Mouse (Mus musculus): Measurements from ENCODE around the gene Ins2.
A peak's percentile ranks its signal among the peaks of the same experiment; 100 is the strongest.

Ins2 gene

GRCm38 (mm10) chr7:142743281-142743680 lies at the start of gene Ins2:
TSS of gene Ins2 (minus strand) at chr7:142743381.
- no peak for DNase-seq (ENCODE audit: low read depth)

GRCm38 (mm10) chr7:142792650-142793275 lies 49.6 kb upstream of the Ins2 start:
- DNase-seq (ENCODE audit: low read depth): no peak

- DNase-seq (ENCODE audit: low read depth): no peak
Observed at GRCm38 (mm10) chr7:142789667-142790066, 46.5 kb upstream of the Ins2 start.

DNA sequence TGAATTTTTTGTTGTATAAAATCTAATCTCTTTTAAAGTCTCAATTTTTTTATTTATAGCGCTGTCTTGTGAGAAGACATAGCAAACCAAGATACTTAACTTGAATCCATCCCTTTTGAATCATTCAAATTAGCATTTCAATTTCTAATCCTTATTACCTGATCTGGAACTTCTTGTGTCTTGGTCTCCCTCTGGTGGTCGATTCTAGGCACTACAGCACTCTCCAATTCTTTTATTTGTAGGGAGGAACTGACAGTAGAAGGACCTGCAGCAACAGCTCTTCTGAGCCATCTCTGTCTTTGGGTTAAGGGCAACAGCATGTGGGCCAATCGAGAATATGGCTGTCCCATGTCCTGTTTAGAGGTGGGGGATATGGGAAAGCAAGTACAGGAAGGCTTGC lies 5.4 kb downstream of the Ins2 start:
- DNase-seq (ENCODE audit: low read depth): peak; percentile 33

- peak; percentile 23 for DNase-seq (ENCODE audit: low read depth)
Observed at GRCm38 (mm10) chr7:142736943-142737490, 6.2 kb downstream of the Ins2 start.

GRCm38 (mm10) chr7:142725973-142726372 lies 17.2 kb downstream of the Ins2 start:
- DNase-seq (ENCODE audit: low read depth): no peak

GRCm38 (mm10) chr7:142720725-142721124 lies 22.5 kb downstream of the Ins2 start:
- DNase-seq (ENCODE audit: low read depth): peak; percentile 9

- peak; percentile 23 for DNase-seq (ENCODE audit: low read depth)
Observed at GRCm38 (mm10) chr7:142714783-142715498, 28.2 kb downstream of the Ins2 start.

GRCm38 (mm10) chr7:142706873-142707272 lies 36.3 kb downstream of the Ins2 start:
- DNase-seq (ENCODE audit: low read depth): no peak

DNA sequence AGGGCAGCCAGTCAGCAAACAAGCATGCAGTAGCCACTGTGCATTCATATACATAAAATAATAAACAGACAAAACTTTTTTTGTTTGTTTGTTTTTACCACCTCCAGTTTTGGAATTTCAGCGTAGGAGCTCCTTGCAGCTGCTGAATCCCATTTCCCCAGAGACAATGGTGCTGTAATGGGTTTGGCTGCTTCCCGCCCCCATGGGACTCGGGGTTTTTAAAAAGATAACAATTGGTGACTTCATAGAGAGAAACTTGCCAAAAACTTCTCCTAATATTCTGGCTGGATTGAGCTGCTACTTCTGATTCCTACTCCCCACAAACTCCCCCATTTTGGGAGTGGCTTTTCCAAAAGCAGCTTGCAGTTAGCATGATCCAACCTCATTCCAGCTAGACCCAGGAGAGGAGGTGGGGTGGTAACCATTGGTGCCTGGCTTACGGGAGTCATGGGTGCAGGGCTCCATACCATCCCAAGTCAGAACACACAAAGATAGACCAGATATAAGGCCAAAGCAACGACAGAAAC lies 43.8 kb downstream of the Ins2 start:
- DNase-seq (ENCODE audit: low read depth): no peak

GRCm38 (mm10) chr7:142678611-142679010 lies 64.6 kb downstream of the Ins2 start:
- no peak for DNase-seq (ENCODE audit: low read depth)

DNA sequence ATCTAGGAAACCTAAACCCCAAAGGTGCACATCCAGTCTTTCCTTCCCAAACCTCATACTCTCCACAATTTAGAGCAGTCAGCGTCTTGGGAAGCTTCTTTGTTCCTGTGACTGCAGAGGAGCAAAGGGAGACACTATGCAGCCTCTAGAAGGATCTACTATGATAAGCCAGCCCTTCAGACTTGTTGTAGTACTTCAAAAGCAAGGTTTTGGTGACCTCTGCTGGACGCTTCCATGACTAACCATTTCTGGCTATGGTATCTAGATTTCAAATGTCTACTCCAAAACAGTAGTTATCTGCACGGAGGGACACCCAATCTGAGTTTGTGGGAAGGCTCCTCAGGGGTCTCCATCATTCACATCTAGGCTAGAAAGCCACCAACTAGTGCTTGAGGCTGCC lies 67.5 kb downstream of the Ins2 start:
- peak; percentile 59 for DNase-seq (ENCODE audit: low read depth)

DNA sequence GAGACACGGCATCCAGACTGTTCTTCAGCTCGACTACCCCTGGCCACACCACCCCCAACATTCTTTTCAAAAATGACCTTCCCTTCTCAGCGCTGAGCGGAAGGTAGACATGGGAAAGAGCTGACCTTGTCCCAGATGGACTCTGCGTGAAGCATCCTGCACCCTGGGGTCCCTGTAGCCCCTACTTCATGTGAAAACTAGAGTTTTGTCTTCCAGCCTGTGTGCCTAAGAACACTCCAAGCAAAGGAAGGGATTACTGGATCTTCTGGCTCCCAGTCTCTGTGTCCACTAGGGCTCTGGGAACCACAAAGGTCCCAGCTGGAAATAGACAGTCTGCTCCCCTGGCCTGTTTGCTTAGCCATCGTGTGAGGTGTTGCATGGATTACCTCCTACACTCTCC lies 68.0 kb downstream of the Ins2 start:
- DNase-seq (ENCODE audit: low read depth): no peak

GRCm38 (mm10) chr7:142672120-142672519 lies 71.1 kb downstream of the Ins2 start:
- peak; percentile 14 for DNase-seq (ENCODE audit: low read depth)

DNA sequence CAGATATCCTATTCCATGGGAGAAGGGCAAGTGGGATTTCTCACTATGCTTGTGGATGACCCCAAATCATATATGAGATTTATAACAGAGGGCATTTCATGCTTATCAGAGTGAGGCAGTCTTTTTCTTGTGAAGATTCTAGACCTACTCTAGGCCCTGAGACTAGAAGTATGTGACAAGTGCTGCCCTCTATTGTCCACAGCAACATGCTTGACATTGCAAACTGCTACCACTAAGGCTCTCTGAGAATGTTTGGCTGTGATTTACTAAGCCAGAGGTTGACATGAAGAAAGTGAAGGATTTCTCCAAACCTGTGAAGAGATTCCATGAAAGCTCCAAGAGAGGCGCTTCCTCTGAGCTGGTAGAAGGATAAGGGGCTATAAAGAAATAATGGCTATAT lies 72.1 kb downstream of the Ins2 start:
- DNase-seq (ENCODE audit: low read depth): no peak

DNA sequence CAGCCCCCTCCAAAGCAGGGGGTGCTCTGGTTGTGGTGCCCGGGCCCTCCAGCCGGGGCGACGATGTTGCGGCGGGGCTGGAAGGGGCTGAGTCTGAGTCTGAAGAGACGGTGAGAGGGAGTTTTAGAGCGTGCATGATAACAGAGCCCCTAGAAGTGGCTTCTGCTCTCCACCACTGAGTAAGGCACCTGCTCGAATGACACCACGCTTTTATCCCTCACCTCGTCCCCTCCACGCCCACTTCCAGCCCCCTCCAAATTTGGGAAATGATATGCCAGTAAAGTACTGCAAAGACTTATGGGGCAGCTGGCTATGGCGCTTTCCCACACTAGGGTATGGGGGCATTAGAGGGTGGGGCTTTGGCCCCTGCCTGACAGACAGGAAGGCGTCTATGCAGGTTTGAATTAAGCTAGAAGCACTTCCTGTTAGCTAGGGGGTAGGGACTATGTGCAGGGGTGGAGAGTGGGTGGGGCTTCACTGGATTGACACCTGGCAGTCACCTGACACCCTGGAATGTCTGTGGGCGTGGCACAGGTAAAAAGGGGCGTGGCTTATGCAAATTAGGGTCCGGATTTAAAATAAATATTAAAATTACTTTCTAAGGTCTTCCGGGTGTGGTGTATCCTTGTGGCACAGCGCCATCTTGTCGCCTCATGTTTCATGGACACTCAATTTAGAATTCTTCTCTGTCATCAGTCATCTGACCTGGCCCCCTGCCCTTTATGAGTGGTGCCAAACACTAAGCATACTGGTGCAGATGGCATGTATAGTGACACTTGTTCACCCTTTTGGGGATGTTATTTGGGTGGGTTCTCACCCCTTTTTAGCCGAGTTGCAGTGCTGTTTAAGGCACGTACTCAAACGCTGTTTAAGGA lies 73.2 kb downstream of the Ins2 start, which contains the start of gene Gm49394:
Gene Gm49394, minus strand, starts transcription at position 192 of the 875 bp plus-strand sequence.
- no peak for DNase-seq (ENCODE audit: low read depth)

GRCm38 (mm10) chr7:142668328-142668727 lies 74.9 kb downstream of the Ins2 start:
- DNase-seq (ENCODE audit: low read depth): no peak

GRCm38 (mm10) chr7:142667521-142667920 lies 75.7 kb downstream of the Ins2 start:
- no peak for DNase-seq (ENCODE audit: low read depth)

- DNase-seq (ENCODE audit: low read depth): no peak
Observed at GRCm38 (mm10) chr7:142666659-142667058, 76.5 kb downstream of the Ins2 start, which contains the start of gene Igf2. TSS of gene Igf2 (minus strand) at chr7:142666816.

DNA sequence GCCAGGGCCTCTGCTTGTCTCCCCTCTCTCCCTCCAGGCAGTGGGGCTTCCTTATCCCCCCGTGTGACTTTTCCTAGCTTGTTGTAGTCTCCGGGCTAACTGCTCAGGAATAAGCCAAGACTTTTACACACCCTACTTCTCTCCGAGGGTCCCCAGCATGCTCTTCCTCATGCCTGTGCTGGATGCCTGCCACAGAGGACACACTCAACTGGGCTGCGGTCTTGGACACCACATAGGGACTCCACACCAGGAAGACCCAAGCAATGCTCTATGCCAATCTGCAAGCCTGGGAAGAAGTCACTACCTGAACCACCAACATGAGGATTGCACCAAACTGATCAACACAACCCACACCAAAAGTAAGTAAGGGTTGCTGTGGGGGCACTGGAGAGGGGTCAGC lies 77.1 kb downstream of the Ins2 start:
- DNase-seq (ENCODE audit: low read depth): no peak

DNA sequence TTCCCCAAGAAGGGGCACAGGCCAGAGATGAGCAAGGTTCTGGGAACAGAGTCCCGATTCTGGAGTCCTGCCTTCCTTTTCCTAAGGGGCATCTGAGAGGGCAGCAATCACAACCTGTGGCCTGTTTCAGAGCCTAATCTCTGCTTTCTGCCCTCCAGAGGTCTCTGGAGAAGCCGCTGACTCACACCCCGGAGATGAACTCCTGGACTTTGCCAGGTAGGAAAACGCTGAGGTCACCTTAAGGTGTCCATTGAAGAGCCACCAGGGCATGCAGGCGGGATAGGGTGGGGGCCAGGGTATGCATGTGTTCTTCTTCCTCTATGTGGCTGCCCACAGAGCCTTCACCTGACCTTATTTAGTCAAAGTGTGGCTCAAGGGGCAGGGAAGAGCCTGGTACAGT lies 77.8 kb downstream of the Ins2 start:
- no peak for DNase-seq (ENCODE audit: low read depth)

DNA sequence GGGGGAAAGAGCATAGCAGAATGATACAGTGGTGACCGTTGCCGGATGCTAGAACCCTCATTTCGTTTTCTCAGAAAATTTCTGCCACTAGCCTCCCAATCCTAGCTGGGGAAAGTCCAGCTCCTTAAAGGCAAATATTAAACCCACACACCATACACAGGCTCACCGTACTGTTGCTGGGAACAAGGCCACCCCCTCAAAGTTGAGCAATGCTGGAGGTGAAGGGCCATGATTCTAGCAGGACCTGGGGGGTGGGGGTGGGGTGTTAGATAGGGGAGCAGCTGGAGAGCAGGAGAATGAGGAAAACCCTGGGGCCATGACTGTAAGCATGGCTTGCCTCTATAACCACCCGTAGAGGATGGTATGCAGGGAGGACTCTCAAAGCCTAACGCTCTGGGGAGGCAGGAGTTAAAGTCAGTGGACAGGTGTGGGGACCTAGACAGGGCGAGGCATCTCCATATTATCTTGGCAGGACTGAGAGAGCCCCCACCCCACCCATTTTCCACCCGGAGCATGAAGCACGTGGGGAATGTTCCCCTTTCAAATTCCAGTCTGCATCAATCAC lies 78.6 kb downstream of the Ins2 start:
- DNase-seq (ENCODE audit: low read depth): no peak

Data from c-Kit-positive CD71-positive TER-119-negative erythroid progenitor cells, embryonic 14.5 days (primary cell).